Mouse (Mus musculus) layer of hippocampus, adult 9-11 months (tissue): ENCODE data around the gene Srp14.
A peak's percentile ranks its signal among the peaks of the same experiment; 100 is the strongest.

Experiments used
- DNase-seq: peaks from one replicate; pipeline ENCODE4 v3.0.0; 2022

The Srp14 gene

DNA sequence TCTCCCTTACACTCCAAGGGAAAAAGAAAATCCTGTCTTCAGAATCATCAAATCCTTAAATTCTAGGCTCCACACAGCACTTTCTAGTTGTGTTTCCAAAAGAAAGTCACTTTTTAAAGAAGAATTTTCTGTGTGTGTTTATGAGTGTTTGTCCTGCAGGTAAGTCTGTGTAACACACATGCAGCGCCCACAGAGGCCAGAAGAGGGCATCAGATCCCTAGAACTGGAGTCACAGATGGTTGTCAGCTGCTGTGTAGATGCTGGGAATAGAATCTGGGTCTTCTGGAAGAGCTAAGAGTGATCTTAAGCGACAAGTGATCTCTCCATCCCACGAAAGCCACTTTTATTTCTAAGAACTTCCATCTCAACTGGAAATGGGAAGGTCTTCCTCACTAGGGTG, 8.3 kb upstream of the Srp14 start:
- DNase-seq: no peak

DNA sequence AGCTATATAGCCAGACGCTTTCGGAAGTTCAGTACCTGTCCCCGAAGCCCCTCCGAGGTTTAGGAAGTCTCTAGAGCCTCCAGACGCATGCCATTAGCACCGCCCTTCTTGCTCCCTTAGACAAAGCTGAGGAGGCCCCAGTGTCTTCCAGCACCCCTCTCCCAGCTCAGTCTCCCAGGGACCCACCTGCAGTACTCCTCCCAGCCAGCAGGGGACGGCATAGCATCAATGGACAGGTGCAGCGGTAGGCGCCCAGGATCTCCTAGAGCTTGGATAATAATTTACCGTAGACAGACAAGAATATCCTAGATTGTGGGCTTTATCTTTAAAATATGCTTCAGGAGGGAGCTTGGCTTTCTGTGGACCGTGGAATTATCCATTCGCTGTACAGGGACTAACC, 7.4 kb upstream of the Srp14 start:
- peak; percentile 62 for DNase-seq

GRCm38 (mm10) chr2:118485415-118485814, 5.9 kb upstream of the Srp14 start:
- DNase-seq: no peak

DNA sequence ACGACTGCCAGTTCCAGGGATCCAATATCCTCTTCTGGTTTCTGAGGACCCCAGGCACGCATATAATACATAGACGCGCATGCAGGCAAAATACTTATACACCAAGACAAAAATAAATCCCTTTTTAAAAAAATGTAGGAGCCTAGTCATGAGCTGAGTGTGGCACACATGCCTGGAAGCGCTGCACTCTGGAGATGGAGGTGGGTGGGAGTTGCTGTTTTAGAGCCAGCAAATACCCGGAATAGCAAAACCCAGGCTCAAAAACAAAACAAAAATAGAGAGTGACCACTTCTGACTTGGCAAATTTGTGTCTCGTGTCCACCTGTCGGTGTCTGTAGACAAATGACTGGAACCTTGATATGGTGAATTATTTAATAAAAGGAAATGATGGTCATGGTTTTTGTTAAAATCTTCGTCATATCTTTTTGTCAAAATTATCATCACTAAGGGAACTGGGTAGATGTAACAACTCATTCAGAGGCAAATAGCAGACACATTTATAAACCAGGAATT, 4.9 kb upstream of the Srp14 start:
- no peak for DNase-seq

DNA sequence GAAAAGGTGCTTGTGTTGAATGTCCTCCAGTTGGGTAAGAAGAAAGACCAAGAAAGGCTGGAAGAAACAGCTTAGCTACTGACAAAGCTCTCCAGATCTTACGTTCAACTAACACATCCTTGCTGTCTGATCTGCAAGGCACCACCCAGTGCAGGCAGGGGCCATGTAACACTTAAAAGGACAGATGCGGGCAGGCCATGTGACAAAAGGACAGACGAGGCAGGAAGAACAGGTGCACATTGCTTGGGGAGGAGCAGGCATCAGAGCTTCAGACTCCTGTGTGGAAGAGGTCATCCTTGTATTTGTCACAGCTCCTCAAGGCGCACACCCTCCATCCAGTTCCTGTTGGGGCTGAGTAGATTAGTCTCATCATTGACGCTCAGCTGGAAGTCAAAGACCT, 3.5 kb upstream of the Srp14 start:
- no peak for DNase-seq

- no peak for DNase-seq
Measured at GRCm38 (mm10) chr2:118480886-118481285, 1.4 kb upstream of the Srp14 start.

DNA sequence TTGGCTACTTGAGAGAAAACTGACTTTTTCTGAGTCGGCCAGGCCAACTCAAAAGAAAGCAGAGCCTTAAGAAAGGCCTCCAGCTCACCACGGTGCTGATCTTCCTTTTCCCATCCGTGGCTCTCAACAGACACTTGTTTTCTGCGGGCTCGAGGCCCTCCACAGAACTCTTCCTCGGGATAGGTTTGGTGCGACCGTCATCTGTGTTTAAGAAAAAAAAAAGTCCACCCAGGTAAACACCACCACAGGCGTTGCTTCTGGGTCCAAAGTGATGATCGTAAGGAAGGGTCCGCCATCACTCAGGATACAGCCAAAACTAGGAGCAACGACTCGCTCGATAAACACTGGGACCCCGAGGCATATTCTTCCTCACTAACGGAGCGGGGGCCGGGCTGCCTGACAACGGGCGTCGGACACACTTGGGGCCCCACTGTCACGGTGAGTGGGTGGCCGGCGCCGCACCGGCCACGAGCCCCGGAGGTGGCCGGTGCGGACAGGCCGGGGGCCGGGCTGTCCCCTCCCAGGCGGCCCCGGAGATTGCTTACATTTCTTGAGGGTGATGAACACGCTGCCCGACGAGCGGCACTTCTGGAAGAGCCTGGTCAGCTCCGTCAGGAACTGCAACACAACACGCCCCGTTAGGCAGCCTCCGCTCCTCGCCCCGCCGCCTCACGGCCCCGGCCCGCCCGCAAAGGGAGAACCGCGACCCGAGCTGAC, 520 bp downstream of the Srp14 start:
- no peak for DNase-seq

GRCm38 (mm10) chr2:118468354-118468753, 11.2 kb downstream of the Srp14 start:
- DNase-seq: no peak

- DNase-seq: no peak
Measured at GRCm38 (mm10) chr2:118466601-118467000, 12.9 kb downstream of the Srp14 start.

- DNase-seq: no peak
Measured at GRCm38 (mm10) chr2:118465894-118466293, 13.6 kb downstream of the Srp14 start.

DNA sequence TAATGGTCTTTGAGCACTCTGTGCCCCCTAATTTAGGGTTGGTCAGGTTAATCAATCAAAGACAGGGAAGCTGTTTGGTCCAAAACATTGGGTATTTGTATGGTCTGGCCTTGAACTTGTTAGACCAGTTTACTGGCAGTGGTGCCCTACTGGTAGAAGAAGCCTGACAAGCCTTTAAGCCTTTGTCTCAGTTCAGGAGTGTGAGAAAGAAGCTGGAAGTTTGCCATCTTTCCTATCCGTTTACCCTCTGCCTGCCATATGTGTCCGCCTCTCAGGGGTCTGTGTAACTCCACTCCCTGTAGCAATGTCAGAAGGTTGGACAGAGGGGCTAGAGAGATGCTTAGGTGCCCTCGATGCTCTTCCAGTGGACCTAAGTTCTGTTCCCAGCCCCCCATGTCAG, 15.1 kb downstream of the Srp14 start:
- no peak for DNase-seq

DNA sequence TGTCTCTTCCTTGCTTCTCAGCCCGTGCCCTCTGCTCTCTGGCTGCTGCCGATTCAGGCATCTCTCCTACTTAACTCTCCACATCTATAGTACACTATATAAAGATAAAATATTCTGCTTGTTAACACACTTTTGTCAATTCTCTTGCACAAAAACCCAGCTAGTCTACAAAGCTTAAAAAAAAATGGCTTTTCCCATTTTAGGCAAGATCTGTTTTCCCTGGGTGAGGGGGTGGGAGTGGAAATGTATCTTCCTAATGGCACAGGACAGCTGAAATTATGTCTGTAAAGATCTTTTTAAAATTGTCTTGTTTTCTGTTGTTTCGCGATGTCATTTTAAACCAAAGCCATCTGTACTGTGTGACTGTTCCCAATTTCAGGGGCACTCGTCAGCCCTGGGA, 16.0 kb downstream of the Srp14 start:
- no peak for DNase-seq

- DNase-seq: no peak
Measured at GRCm38 (mm10) chr2:118461480-118462165, 17.9 kb downstream of the Srp14 start.

GRCm38 (mm10) chr2:118457463-118458261, 21.8 kb downstream of the Srp14 start:
- DNase-seq: peak; percentile 81

DNA sequence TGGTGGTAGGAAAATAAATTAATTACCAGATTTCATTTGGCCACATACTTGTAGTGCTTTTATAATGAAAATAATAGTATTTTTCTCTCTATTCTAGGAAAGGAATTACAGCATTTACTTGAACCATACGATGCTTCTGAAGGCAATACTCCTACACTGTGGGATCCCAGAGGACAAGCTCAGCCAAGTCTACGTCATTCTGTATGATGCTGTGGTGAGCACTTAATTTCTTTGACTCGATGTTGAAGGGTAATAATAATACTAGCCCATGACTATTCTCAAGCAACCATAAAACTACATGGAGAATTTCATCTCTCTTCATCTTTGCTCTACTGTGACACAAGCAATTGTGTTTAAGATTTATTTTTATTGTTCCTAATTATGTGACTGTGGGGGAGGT, 22.5 kb downstream of the Srp14 start:
- no peak for DNase-seq

GRCm38 (mm10) chr2:118451056-118451455, 28.5 kb downstream of the Srp14 start:
- DNase-seq: no peak

DNA sequence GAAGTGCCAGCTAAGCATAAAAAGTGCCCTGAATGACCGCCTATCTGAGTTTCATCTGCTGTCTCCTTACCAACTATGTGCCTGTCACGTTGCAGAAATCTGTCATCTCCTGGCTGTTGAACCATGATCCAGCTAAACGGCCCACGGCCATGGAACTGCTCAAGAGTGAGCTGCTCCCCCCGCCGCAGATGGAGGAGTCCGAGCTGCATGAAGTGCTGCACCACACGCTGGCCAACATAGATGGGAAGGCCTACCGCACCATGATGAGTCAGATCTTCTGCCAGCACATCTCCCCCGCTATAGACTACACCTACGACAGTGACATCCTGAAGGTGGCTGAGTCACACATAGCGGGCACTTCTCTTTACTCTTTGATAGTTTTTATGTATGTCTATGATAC, 31.3 kb downstream of the Srp14 start:
- peak; percentile 65 for DNase-seq

- peak; percentile 43 for DNase-seq
Measured at GRCm38 (mm10) chr2:118445696-118446674, 33.5 kb downstream of the Srp14 start.

DNA sequence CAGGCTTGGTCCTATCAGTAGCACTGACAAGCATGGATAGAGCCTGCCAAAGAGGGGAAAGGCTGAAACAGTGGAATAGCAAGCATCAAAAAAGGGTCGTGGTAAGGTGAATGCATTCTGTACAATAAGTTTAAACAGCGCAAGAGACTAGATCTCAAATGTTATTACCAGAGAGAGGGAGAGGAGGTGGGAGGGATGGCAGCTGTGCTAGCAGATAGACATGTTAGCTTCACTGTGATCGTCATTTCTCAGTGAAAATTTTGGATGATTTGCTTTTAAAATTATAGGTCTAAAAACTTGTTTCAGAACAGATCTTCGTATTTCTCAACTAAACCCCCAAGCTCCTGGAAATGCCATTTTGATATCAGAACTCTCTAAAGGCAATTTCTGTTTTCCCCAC, 36.8 kb downstream of the Srp14 start:
- DNase-seq: no peak

- DNase-seq: no peak
Measured at GRCm38 (mm10) chr2:118442172-118442571, 37.3 kb downstream of the Srp14 start.

DNA sequence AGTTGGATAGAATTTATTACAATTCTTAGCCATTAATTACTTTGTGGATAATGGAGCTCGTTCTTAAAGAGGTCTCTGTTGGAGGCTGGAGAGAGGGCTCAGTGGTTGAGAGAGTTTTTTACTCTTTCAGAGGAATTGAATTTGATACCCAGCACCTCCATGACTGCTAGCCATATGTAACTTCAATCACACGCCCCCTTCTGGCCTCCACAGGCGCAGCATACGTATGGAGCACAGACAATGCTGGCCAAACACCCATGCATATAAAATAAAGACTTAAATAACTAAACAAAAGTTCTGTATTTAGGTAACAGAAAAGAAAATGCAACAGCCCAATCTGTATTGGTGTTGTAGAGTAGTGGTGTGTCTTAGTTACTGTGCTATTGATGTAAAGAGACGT, 47.9 kb downstream of the Srp14 start:
- no peak for DNase-seq

- DNase-seq: no peak
Measured at GRCm38 (mm10) chr2:118430630-118431029, 48.9 kb downstream of the Srp14 start.
